Mouse (Mus musculus): ENCODE measurements around the gene Neb.

- TF ChIP-seq USF1 (IDR thresholded peaks at IDR 0.05; ENCODE audit: low read depth), result no peak
- TF ChIP-seq CTCF (IDR thresholded peaks at IDR 0.05; ENCODE audit: control insufficient read depth, insufficient read depth, insufficient read length), result no peak
- no peak for TF ChIP-seq MAX (IDR thresholded peaks at IDR 0.05)
- no peak for TF ChIP-seq FOSL1 (IDR thresholded peaks at IDR 0.05; ENCODE audit: insufficient read depth, low read length, poor library complexity, severe bottlenecking)
- TF ChIP-seq MYOG (IDR thresholded peaks at IDR 0.05; ENCODE audit: control insufficient read depth, extremely low read depth, insufficient read length), result no peak
Observed at GRCm38 (mm10) chr2:52215945-52216344, 162.3 kb downstream of the Neb start.
